Mouse (Mus musculus): Measurements from ENCODE around the gene Tmem38a. TPM values are rescaled to one million over a fixed set of nuclear protein-coding genes. Genes with fewer than 3 reads are reported as not detected.

Tmem38a gene
- total and polyA plus RNA-seq, 2 experiments = 2.6 to 3.5 TPM

DNA sequence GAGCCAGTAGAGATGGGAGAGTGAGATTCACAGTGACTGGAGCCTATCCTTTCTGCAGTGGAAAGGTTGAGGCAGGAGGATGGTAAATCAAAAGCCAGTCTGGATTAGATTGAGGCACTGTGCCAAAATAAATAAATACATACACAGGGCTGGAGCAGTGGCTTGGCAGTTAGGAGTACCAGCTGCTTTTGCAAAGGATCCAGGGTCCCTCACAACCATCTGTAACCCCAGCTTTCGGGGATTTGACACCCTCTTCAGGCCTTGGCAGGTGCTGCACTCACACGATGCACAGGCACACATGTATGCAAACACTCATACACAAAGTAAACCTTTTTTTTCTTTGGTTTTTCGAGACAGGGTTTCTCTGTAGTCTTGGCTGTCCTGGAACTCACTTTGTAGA, 5.4 kb downstream of the Tmem38a start:
- H3K27ac ChIP-seq (replicated peaks; ENCODE audit: insufficient read depth, low read depth, low read length) = no peak overlapping the region
- no peak overlapping the region for H3K9ac ChIP-seq (ENCODE audit: low read depth, low read length)
- no peak for TF ChIP-seq CTCF (IDR thresholded peaks at IDR 0.05; ENCODE audit: low read depth, low read length)
- TF ChIP-seq POLR2A (IDR thresholded peaks at IDR 0.05; ENCODE audit: extremely low read depth, insufficient read depth, low read length) = no peak
- H3K4me1 ChIP-seq (ENCODE audit: control insufficient read depth, insufficient read depth, low read length) = 0 out of 2 replicates have a peak, but pooled peaks cover 4% of the 10 kb centered on the region
- H3K36me3 ChIP-seq (ENCODE audit: control insufficient read depth, insufficient read depth, low read length) = no peaks in the 10 kb centered on the region
- H3K27me3 ChIP-seq (ENCODE audit: control insufficient read depth, insufficient read depth, low read length) = no peaks in the 10 kb centered on the region
- H3K79me2 ChIP-seq (ENCODE audit: control insufficient read depth, insufficient read depth, low read length) = no peaks in the 10 kb centered on the region; the same call in 1 of the 2 replicates
- DNase-seq (ENCODE audit: extremely low read depth, low read depth, low spot score) = no peak
- WGBS = 93% methylated on average over 3 of the region's 3 CpGs
- H3K4me3 ChIP-seq (ENCODE audit: insufficient read depth, low read depth, low read length) = no peak overlapping the region

GRCm38 (mm10) chr8:72577941-72578340, 6.1 kb downstream of the Tmem38a start:
- DNase-seq (ENCODE audit: extremely low read depth, low read depth, low spot score) = no peak
- Histone ChIP-seq H3K4me3 (ENCODE audit: insufficient read depth, low read depth, low read length) (no peak overlapping the region), H3K4me1 (ENCODE audit: control insufficient read depth, insufficient read depth, low read length) (no peaks in the 10 kb centered on the region), H3K36me3 (ENCODE audit: control insufficient read depth, insufficient read depth, low read length) (no peaks in the 10 kb centered on the region), H3K27me3 (ENCODE audit: control insufficient read depth, insufficient read depth, low read length) (no peaks in the 10 kb centered on the region), H3K79me2 (ENCODE audit: control insufficient read depth, insufficient read depth, low read length) (no peaks in the 10 kb centered on the region), H3K9ac (ENCODE audit: low read depth, low read length) (no peak overlapping the region), H3K27ac (replicated peaks; ENCODE audit: insufficient read depth, low read depth, low read length) (no peak overlapping the region)
- no peak for TF ChIP-seq POLR2A (IDR thresholded peaks at IDR 0.05; ENCODE audit: extremely low read depth, insufficient read depth, low read length)
- no peak for TF ChIP-seq CTCF (IDR thresholded peaks at IDR 0.05; ENCODE audit: low read depth, low read length)
- 81% methylated on average over 1 of the region's 1 CpGs for WGBS

- DNase-seq (ENCODE audit: extremely low read depth, low read depth, low spot score) = no peak
- Histone ChIP-seq H3K79me2 (ENCODE audit: control insufficient read depth, insufficient read depth, low read length) (no peaks in the 10 kb centered on the region), H3K9ac (ENCODE audit: low read depth, low read length) (no peak overlapping the region), H3K4me1 (ENCODE audit: control insufficient read depth, insufficient read depth, low read length) (no peaks in the 10 kb centered on the region), H3K36me3 (ENCODE audit: control insufficient read depth, insufficient read depth, low read length) (no peaks in the 10 kb centered on the region), H3K4me3 (ENCODE audit: insufficient read depth, low read depth, low read length) (no peak overlapping the region), H3K27ac (replicated peaks; ENCODE audit: insufficient read depth, low read depth, low read length) (no peak overlapping the region), H3K27me3 (ENCODE audit: control insufficient read depth, insufficient read depth, low read length) (no peaks in the 10 kb centered on the region)
- no peak for TF ChIP-seq POLR2A (IDR thresholded peaks at IDR 0.05; ENCODE audit: extremely low read depth, insufficient read depth, low read length)
- no peak for TF ChIP-seq CTCF (IDR thresholded peaks at IDR 0.05; ENCODE audit: low read depth, low read length)
- WGBS = 71% methylated on average over 9 of the region's 9 CpGs
These were observed 7.5 kb downstream of the Tmem38a start for GRCm38 (mm10) chr8:72579374-72579773.

GRCm38 (mm10) chr8:72583056-72583771, 11.4 kb downstream of the Tmem38a start:
- Histone ChIP-seq H3K4me1 (ENCODE audit: control insufficient read depth, insufficient read depth, low read length) (no peaks in the 10 kb centered on the region), H3K4me3 (ENCODE audit: insufficient read depth, low read depth, low read length) (no peak overlapping the region), H3K9ac (ENCODE audit: low read depth, low read length) (no peak overlapping the region), H3K27me3 (ENCODE audit: control insufficient read depth, insufficient read depth, low read length) (no peaks in the 10 kb centered on the region), H3K36me3 (ENCODE audit: control insufficient read depth, insufficient read depth, low read length) (no peaks in the 10 kb centered on the region), H3K27ac (replicated peaks; ENCODE audit: insufficient read depth, low read depth, low read length) (0 out of 2 replicates have a peak overlapping the region, but pooled peaks have one; percentile 10), H3K79me2 (ENCODE audit: control insufficient read depth, insufficient read depth, low read length) (no peaks in the 10 kb centered on the region)
- TF ChIP-seq CTCF (IDR thresholded peaks at IDR 0.05; ENCODE audit: low read depth, low read length) (no peak), POLR2A (IDR thresholded peaks at IDR 0.05; ENCODE audit: extremely low read depth, insufficient read depth, low read length) (no peak)
- WGBS = 85% methylated on average over 7 of the region's 7 CpGs
- DNase-seq (ENCODE audit: extremely low read depth, low read depth, low spot score) = peak; percentile 14

GRCm38 (mm10) chr8:72584390-72584789, 12.5 kb downstream of the Tmem38a start:
- H3K4me1 ChIP-seq (ENCODE audit: control insufficient read depth, insufficient read depth, low read length) = no peaks in the 10 kb centered on the region
- TF ChIP-seq POLR2A (IDR thresholded peaks at IDR 0.05; ENCODE audit: extremely low read depth, insufficient read depth, low read length) = no peak
- TF ChIP-seq CTCF (IDR thresholded peaks at IDR 0.05; ENCODE audit: low read depth, low read length) = no peak
- H3K79me2 ChIP-seq (ENCODE audit: control insufficient read depth, insufficient read depth, low read length) = no peaks in the 10 kb centered on the region
- DNase-seq (ENCODE audit: extremely low read depth, low read depth, low spot score) = no peak
- H3K27ac ChIP-seq (replicated peaks; ENCODE audit: insufficient read depth, low read depth, low read length) = no peak overlapping the region
- no peaks in the 10 kb centered on the region for H3K27me3 ChIP-seq (ENCODE audit: control insufficient read depth, insufficient read depth, low read length)
- H3K36me3 ChIP-seq (ENCODE audit: control insufficient read depth, insufficient read depth, low read length) = no peaks in the 10 kb centered on the region
- H3K9ac ChIP-seq (ENCODE audit: low read depth, low read length) = no peak overlapping the region
- WGBS = 80% methylated on average over 6 of the region's 6 CpGs
- no peak overlapping the region for H3K4me3 ChIP-seq (ENCODE audit: insufficient read depth, low read depth, low read length)

DNA sequence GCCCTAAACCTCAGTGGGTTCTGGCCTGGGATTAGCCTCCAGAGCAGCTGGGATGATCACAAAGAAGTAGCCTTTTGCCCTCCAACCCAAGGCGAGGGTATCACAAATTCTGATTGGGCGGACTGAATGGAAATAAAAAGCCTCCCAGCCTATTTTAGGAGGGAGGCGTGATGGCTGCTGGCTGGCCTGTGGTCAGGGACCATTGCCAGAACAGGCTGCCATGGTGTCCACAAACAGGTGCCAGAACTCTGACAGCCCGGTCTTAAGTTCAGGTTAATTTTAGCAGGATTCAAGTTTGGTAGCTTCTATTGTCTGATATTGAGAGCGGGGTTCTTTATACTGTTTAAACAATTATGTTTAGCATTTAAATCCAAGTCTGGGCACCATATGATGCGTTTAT, 16.0 kb downstream of the Tmem38a start:
- no peaks in the 10 kb centered on the region for H3K36me3 ChIP-seq (ENCODE audit: control insufficient read depth, insufficient read depth, low read length)
- H3K27ac ChIP-seq (replicated peaks; ENCODE audit: insufficient read depth, low read depth, low read length) = no peak overlapping the region
- WGBS = 54% methylated on average over 6 of the region's 6 CpGs
- TF ChIP-seq CTCF (IDR thresholded peaks at IDR 0.05; ENCODE audit: low read depth, low read length) = no peak
- TF ChIP-seq POLR2A (IDR thresholded peaks at IDR 0.05; ENCODE audit: extremely low read depth, insufficient read depth, low read length) = no peak
- peak; percentile 66 for DNase-seq (ENCODE audit: extremely low read depth, low read depth, low spot score)
- H3K9ac ChIP-seq (ENCODE audit: low read depth, low read length) = no peak overlapping the region
- no peak overlapping the region for H3K4me3 ChIP-seq (ENCODE audit: insufficient read depth, low read depth, low read length)
- H3K79me2 ChIP-seq (ENCODE audit: control insufficient read depth, insufficient read depth, low read length) = no peaks in the 10 kb centered on the region
- no peaks in the 10 kb centered on the region for H3K27me3 ChIP-seq (ENCODE audit: control insufficient read depth, insufficient read depth, low read length)
- no peaks in the 10 kb centered on the region for H3K4me1 ChIP-seq (ENCODE audit: control insufficient read depth, insufficient read depth, low read length)
